Mouse (Mus musculus) adrenal gland, adult 2 months (tissue): ENCODE measurements at regions not wholly inside any gene's neighbourhood (a gene's known extent, or its start where the extent isn't known, plus 50 kb on each side); places are given as distances from the start of the nearest gene placed in this dataset.

Experiments
- DNase-seq: peaks from one replicate; pipeline ENCODE4 v3.0.0; 2021

GRCm38 (mm10) chr10:23610485-23610884 is 176.6 kb downstream of the Rps12 start:
- no peak for DNase-seq

GRCm38 (mm10) chr10:23610046-23610445 is 177.0 kb downstream of the Rps12 start:
- no peak for DNase-seq

- no peak for DNase-seq
Measured at GRCm38 (mm10) chr10:23609270-23609914, 177.7 kb downstream of the Rps12 start.

- DNase-seq = no peak
Measured at GRCm38 (mm10) chr10:23600701-23601100, 186.4 kb downstream of the Rps12 start.

- no peak for DNase-seq
Measured at GRCm38 (mm10) chr10:23595541-23595940, 191.5 kb downstream of the Rps12 start.

- no peak for DNase-seq
Measured at GRCm38 (mm10) chr10:23580230-23580629, 206.8 kb downstream of the Rps12 start.

- DNase-seq = no peak
Measured at GRCm38 (mm10) chr10:23571013-23571412, 216.1 kb downstream of the Rps12 start.

- no peak for DNase-seq
Measured at GRCm38 (mm10) chr10:23569386-23569785, 217.7 kb downstream of the Rps12 start.

- no peak for DNase-seq
Measured at GRCm38 (mm10) chr10:23562273-23562885, 211.8 kb upstream of the Eya4 start.

GRCm38 (mm10) chr10:23559980-23560658 is 209.5 kb upstream of the Eya4 start:
- DNase-seq = peak; percentile 55

GRCm38 (mm10) chr10:23557828-23558227 is 207.2 kb upstream of the Eya4 start:
- DNase-seq = peak; percentile 71

- no peak for DNase-seq
Measured at GRCm38 (mm10) chr10:23549207-23549606, 198.6 kb upstream of the Eya4 start.

GRCm38 (mm10) chr10:23548322-23548721 is 197.7 kb upstream of the Eya4 start:
- DNase-seq = no peak

GRCm38 (mm10) chr10:23542712-23543111 is 192.1 kb upstream of the Eya4 start:
- no peak for DNase-seq

- DNase-seq = peak; percentile 29
Measured at GRCm38 (mm10) chr10:23541914-23542313, 191.3 kb upstream of the Eya4 start.

GRCm38 (mm10) chr10:23534636-23535035 is 184.1 kb upstream of the Eya4 start:
- peak; percentile 67 for DNase-seq

GRCm38 (mm10) chr10:23531964-23532758 is 181.6 kb upstream of the Eya4 start:
- DNase-seq = no peak

- no peak for DNase-seq
Measured at GRCm38 (mm10) chr10:23530715-23531114, 180.1 kb upstream of the Eya4 start.

- no peak for DNase-seq
Measured at GRCm38 (mm10) chr10:23526796-23527195, 176.2 kb upstream of the Eya4 start.

- DNase-seq = no peak
Measured at GRCm38 (mm10) chr10:23522664-23523063, 172.1 kb upstream of the Eya4 start.

- DNase-seq = no peak
Measured at GRCm38 (mm10) chr10:23493647-23494046, 143.1 kb upstream of the Eya4 start.

- DNase-seq = no peak
Measured at GRCm38 (mm10) chr10:23492971-23493370, 142.4 kb upstream of the Eya4 start.

GRCm38 (mm10) chr10:23488996-23489395 is 138.4 kb upstream of the Eya4 start:
- no peak for DNase-seq
